Mouse (Mus musculus): ENCODE data around the gene Chchd10.

DNA sequence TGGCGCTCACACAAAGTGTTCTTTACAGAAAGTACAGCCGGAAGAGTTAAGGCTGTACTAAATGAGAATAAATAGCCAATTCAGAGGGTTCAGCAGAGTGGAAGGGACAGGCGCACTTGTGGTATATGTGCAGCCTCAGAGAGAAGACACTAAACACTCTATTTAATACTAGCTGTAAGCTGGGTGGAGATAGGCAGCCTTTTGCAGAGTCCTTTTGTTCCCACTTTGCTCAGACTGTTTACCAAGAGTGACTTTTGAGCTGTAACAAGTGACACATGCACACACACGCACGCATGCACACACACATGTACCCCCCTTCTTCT is 45.9 kb downstream of the Chchd10 start:
- TF ChIP-seq CTCF (IDR thresholded peaks at IDR 0.05) (no peak), EP300 (IDR thresholded peaks at IDR 0.05) (no peak)

Data from lung, postnatal 0 days (tissue).